Mouse (Mus musculus) monocyte, adult 5-6 weeks (primary cell): ENCODE measurements around the gene 1700001F09Rik. TPM values are rescaled to one million over a fixed set of nuclear protein-coding genes. Genes with fewer than 3 reads are reported as not detected.
"Not testable (repeated sequence)": the region's sequence is repeated elsewhere in the genome, so short reads cannot be mapped to it uniquely, and the experiment has no call there.

Source experiments
- ATAC-seq: fragments of 153-309, 156-312 bp; replicated peaks from 2 replicates; pipeline ENCODE4 v1.8.0; 2017; ENCODE audit warnings: mild to moderate bottlenecking; ENCODE audit not compliant: low TSS enrichment, insufficient number of reproducible peaks, severe bottlenecking, poor library complexity, low FRiP score
- total RNA-seq: library from RNA; stranded (forward); fragments of 200-1000, 200-491, 200-594 nt; gene quantifications from 3 replicates; pipeline ENCODE4 v1.2.3, GENCODE M21; 2017

1700001F09Rik gene
- not detected in 3 replicates for total RNA-seq

- not testable (repeated sequence) for ATAC-seq
These were observed at the start of gene 1700001F09Rik for GRCm38 (mm10) chr14:43347711-43348110. 1700001F09Rik (minus strand) TSS chr14:43347811.

DNA sequence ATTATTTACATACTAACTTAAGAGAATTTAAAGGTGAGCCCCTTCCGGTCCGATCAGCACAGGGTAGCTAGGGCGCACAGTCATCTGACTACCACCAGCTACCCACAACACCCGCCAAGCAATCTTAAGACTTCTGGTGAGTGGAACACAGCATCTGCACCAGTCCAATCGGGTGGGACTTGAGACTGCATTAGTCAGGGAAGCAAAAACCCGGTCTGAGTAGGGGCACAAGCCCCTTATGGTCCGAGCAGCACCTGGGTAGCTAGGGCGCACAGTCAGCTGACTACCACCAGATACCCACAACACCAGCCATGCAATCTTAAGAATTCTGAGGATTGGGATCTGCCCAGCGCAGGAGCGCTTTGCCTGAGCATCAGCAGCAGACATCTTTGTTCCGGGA, 14.1 kb upstream of the 1700001F09Rik start:
- ATAC-seq = not testable (repeated sequence)

- not testable (repeated sequence) for ATAC-seq
These were observed 11.6 kb upstream of the 1700001F09Rik start for GRCm38 (mm10) chr14:43359246-43359645.

DNA sequence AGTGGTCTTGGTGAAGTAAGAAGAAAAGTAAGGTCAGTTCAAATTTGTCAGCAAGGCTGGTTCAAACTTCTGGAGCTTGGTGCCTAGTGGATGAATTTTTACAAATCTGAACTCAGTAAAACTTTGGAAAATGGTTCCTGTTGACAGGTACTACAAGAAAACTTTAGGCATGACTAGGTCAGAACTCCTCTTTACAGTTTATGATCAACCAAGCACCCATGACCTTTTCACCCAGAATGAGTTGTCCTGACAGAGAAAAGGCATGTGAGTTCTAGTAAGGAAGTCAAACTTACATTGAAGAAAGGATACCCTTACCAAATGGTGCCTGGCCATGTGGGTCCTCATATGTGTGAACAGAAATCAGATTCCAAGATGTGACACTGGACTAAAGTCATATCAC, 9.9 kb upstream of the 1700001F09Rik start:
- ATAC-seq = not testable (repeated sequence)

- ATAC-seq = not testable (repeated sequence)
These were observed 5.3 kb upstream of the 1700001F09Rik start for GRCm38 (mm10) chr14:43352944-43353343.

DNA sequence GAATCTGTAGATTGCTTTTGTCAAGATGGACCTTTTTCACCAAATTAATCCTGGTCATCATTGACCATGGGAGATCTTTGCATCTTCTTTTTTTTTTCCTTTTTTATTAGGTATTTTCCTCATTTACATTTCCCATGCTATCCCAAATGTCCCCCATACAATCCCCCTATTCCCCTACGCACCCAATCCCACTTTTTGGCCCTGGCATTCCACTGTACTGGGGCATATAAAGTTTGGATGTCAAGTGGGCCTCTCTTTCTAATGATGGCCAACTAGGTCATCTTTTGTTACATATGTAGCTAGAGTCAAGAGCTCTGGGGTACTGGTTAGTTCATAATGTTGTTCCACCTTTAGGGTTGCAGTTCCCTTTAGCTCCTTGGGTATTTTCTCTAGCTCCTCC, 10.0 kb downstream of the 1700001F09Rik start:
- not testable (repeated sequence) for ATAC-seq

DNA sequence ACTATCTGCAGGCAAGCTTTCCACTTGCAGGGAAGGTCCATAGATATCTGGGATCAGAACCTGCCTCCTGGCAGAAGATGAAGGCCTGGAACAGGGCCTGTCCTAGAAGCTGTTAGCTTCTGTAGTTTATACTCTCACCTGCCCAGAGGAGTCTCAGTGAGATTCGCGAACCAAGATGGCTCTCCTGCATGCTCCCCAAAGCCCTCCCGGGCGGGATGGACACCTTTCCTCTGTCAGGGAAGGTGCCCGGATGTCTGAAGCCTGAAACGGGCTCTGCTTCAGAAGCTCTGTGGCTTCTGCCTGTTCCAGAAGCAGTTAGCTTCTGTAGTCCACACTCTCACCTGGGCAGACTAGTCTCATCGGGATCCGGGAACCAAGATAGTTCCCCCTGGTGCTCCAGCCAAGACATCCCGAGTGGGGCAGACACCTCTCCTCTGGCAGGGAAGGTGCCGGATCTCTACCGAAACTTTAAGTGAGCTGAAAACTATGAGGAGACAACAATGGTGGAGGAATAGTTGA, 16.2 kb downstream of the 1700001F09Rik start:
- ATAC-seq = not testable (repeated sequence)

DNA sequence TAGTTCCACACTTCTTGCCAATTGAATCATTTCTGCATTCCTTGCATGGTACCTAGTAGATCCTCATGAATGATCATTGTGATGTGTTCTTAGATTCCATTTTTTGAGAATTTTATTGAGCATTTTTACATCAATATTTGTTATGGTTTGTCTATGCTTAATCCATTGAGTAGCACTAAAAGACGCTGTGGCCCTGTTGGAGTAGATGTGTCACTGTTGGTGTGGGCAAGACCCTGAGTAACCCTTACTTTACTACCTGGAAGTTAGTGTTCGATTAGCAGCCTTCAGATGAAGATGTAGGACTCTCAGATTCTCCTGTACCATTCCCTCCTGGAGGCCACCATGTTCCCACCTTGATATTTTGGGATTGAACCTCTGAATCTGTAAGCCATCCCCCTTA, 19.0 kb downstream of the 1700001F09Rik start:
- not testable (repeated sequence) for ATAC-seq

DNA sequence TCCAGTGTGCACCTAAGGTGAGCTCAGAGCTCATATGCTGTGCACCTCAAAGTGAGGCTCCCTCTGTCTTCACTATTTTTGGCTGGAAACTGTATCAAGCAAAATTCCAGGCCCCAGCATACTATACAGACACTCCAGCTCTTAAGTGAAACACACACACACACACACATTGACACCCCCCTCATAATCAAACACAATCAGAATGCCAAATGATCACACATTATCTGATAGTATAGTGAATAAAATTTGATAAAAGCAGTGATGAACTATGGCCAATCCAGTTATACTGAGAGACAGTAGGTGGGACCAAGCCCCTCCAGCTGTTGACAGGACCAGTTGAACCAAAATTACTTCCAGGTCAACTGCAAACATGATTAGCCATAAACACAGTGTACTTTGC, 28.1 kb downstream of the 1700001F09Rik start:
- ATAC-seq = not testable (repeated sequence)

DNA sequence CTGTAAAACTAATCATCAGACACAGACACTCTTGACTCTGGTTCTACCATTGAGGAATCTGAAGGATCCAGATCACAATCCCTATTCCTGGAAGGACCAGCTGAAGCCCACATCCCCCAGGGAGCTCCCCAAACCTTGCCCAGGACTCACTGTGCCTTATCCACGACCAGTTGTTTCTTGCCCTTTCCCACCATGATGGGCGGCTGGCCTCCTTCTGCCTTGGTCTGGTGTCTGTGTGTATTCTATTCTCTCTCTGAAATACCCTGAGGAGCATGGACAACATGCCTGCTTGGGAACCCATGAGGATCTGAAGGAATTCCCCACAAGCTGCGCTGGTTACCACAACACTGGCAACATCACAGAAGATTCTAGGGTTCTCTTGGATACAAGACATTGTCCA, 54.1 kb downstream of the 1700001F09Rik start, which contains the start of gene Gm8127:
Gm8127 (minus strand) TSS at position 330 of the 400 bp plus-strand sequence.
- ATAC-seq = not testable (repeated sequence)

Other genes starting within 250 kb of the 1700001F09Rik start
- gene Gm8104, start 247.2 kb downstream of the 1700001F09Rik start, total RNA-seq = not detected in 3 replicates
- not detected in 3 replicates for gene Gm7233, start 167.9 kb downstream of the 1700001F09Rik start, total RNA-seq
- not detected in 3 replicates for gene Gm8122, start 112.5 kb downstream of the 1700001F09Rik start, total RNA-seq
- not detected in 3 replicates for gene Gm8126, start 89.2 kb downstream of the 1700001F09Rik start, total RNA-seq
- not detected in 3 replicates for gene Gm9732, start 72.8 kb downstream of the 1700001F09Rik start, total RNA-seq
- gene Gm8127, start 54.0 kb downstream of the 1700001F09Rik start, total RNA-seq = not detected in 3 replicates
- gene Gm8138, start 68.5 kb upstream of the 1700001F09Rik start, total RNA-seq = not detected in 3 replicates
- not detected in 3 replicates for gene Gm5799, start 195.8 kb upstream of the 1700001F09Rik start, total RNA-seq
- not detected in 3 replicates for gene Gm17654, start 231.3 kb upstream of the 1700001F09Rik start, total RNA-seq